Mouse (Mus musculus): ENCODE measurements around the gene 2010111I01Rik. TPM values are rescaled to one million over a fixed set of nuclear protein-coding genes. Genes with fewer than 3 reads are reported as not detected.

2010111I01Rik gene
- polyA plus RNA-seq, 1 experiment from 2014 or later, result 101 TPM

DNA sequence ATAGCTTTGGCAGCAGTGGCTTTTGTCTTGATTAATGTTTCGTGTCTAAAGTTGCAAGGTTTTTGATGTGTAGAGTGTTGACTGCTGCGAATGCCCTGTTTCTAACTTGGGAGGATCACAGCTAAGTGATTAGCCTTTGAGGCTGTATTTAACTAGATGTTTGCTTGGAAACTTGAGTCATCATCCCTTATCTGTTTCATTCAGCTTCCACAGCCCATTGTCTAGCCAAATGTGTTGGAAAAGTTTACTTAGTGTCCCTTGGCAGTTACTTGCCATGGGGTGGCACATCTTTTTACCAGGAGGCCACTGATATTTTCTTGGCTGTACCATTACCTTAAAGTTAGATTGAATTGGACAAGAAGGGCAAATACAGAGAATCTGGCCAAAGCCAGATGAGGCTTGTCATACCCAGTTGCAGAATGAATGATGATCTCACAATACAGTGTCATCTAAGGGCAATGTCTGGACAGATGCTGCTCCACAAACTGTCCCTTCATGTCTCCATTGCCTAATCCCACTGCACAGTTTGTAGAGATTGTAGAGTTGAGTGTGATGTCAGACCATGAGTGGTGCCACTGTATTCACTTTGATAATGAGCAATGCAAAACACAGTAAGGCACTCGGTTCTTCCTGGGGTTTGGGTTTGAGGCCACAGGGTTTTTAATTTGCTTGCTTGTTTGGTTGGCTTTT lies 152.9 kb downstream of the 2010111I01Rik start:
- Histone ChIP-seq H3K27ac (replicated peaks) (no peak overlapping the region), H3K9ac (ENCODE audit: low read length) (no peak overlapping the region), H3K27me3 (ENCODE audit: control insufficient read depth, insufficient read depth, low read length) (no peaks in the 10 kb centered on the region), H3K4me1 (replicated peaks; ENCODE audit: control insufficient read depth, insufficient read depth) (peaks cover 7% of the 10 kb centered on the region), H3K4me2 (replicated peaks; ENCODE audit: low read depth) (no peak overlapping the region), H3K9me3 (ENCODE audit: control insufficient read depth, low read length) (no peaks in the 10 kb centered on the region), H3K36me3 (ENCODE audit: control insufficient read depth, insufficient read depth, low read length) (no peaks in the 10 kb centered on the region), H3K4me3 (ENCODE audit: low read depth, low read length) (no peak overlapping the region)
- TF ChIP-seq CTCF (IDR thresholded peaks at IDR 0.05; ENCODE audit: low read depth) (no peak), EP300 (optimal IDR thresholded peaks at IDR 0.05) (no peak)
- ATAC-seq (ENCODE audit: low FRiP score, low TSS enrichment) (no peak), DNase-seq (ENCODE audit: low spot score) (no peak)
- WGBS, result 66% methylated on average over 3 of the region's 3 CpGs

DNA sequence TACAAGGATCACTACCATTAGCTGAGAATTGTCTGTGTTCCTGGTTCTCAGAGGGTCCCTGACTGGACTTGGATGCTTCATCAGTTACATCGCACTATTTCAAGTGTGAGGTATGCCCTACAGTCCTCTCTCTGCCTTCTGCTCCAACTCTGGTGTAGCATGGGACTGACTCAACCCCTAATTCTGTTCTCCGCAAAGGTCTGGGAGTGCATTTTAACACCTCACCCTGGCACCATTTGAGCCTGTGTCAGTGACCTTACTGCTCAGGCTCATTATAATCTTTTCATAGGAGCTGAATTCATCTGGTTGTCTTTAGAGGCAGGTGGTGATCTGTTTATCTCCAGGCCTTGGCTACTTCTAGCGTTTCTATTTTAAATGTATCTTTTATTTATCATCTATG lies 154.0 kb downstream of the 2010111I01Rik start:
- 80% methylated on average over 3 of the region's 3 CpGs for WGBS
- Histone ChIP-seq H3K36me3 (ENCODE audit: control insufficient read depth, insufficient read depth, low read length) (no peaks in the 10 kb centered on the region), H3K4me1 (replicated peaks; ENCODE audit: control insufficient read depth, insufficient read depth) (peaks cover 7% of the 10 kb centered on the region), H3K9ac (ENCODE audit: low read length) (no peak overlapping the region), H3K27me3 (ENCODE audit: control insufficient read depth, insufficient read depth, low read length) (no peaks in the 10 kb centered on the region), H3K4me3 (ENCODE audit: low read depth, low read length) (no peak overlapping the region), H3K27ac (replicated peaks) (no peak overlapping the region), H3K4me2 (replicated peaks; ENCODE audit: low read depth) (no peak overlapping the region), H3K9me3 (ENCODE audit: control insufficient read depth, low read length) (no peaks in the 10 kb centered on the region)
- DNase-seq (ENCODE audit: low spot score) (no peak), ATAC-seq (ENCODE audit: low FRiP score, low TSS enrichment) (no peak)
- TF ChIP-seq EP300 (optimal IDR thresholded peaks at IDR 0.05), result no peak
- TF ChIP-seq CTCF (IDR thresholded peaks at IDR 0.05; ENCODE audit: low read depth), result no peak

DNA sequence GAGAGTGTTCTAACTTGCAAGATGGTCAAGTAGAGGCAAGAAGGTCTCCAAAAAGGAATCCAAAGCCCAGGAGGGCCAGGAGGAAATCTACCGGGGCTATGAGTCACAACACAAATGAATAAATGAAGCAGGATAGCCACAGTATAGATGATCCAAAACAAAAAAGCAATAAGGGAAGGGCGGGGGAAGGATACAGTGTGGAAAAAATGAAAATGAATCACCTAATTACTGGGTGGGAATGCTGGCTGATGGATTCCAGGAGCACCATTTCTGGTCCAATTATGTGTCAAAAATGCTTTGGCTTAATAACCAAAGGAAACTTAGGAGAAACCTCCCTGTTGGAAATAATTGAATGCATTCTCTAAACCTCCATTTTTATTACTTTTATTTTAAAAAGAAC lies 155.6 kb downstream of the 2010111I01Rik start:
- WGBS, result 39% methylated on average over 2 of the region's 2 CpGs
- H3K36me3 ChIP-seq (ENCODE audit: control insufficient read depth, insufficient read depth, low read length), result no peaks in the 10 kb centered on the region
- TF ChIP-seq CTCF (IDR thresholded peaks at IDR 0.05; ENCODE audit: low read depth), result no peak
- TF ChIP-seq EP300 (optimal IDR thresholded peaks at IDR 0.05), result no peak
- peak overlapping the region; percentile 53; the same call in 1 of the 2 replicates for H3K27ac ChIP-seq (replicated peaks)
- no peaks in the 10 kb centered on the region for H3K9me3 ChIP-seq (ENCODE audit: control insufficient read depth, low read length)
- no peak for DNase-seq (ENCODE audit: low spot score)
- no peaks in the 10 kb centered on the region for H3K27me3 ChIP-seq (ENCODE audit: control insufficient read depth, insufficient read depth, low read length)
- H3K4me2 ChIP-seq (replicated peaks; ENCODE audit: low read depth), result no peak overlapping the region
- H3K4me3 ChIP-seq (ENCODE audit: low read depth, low read length), result no peak overlapping the region
- no peak overlapping the region for H3K9ac ChIP-seq (ENCODE audit: low read length)
- no peaks in the 10 kb centered on the region for H3K4me1 ChIP-seq (replicated peaks; ENCODE audit: control insufficient read depth, insufficient read depth)
- no peak for ATAC-seq (ENCODE audit: low FRiP score, low TSS enrichment)

DNA sequence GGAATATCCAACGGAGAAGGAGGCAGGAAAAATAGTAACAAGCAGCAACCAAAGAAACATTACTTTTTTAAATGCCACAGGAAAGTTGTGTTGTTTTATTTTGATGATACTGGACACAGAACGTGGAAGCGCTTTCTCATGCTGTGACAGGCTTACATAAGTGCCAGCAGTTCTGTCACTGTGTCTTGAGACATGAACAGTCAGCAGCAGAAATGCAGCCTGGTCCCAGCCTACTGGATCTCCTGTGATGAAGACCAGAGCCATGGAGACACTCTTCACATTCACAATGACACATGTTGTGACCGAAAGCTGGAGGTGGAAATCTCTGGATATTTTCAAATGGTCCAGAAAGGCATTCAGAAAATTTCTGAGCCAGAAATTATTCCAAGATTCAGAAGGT lies 157.1 kb downstream of the 2010111I01Rik start:
- Histone ChIP-seq H3K36me3 (ENCODE audit: control insufficient read depth, insufficient read depth, low read length) (no peaks in the 10 kb centered on the region), H3K9me3 (ENCODE audit: control insufficient read depth, low read length) (no peaks in the 10 kb centered on the region), H3K27me3 (ENCODE audit: control insufficient read depth, insufficient read depth, low read length) (no peaks in the 10 kb centered on the region), H3K4me2 (replicated peaks; ENCODE audit: low read depth) (no peak overlapping the region), H3K4me1 (replicated peaks; ENCODE audit: control insufficient read depth, insufficient read depth) (no peaks in the 10 kb centered on the region), H3K9ac (ENCODE audit: low read length) (no peak overlapping the region), H3K27ac (replicated peaks) (no peak overlapping the region), H3K4me3 (ENCODE audit: low read depth, low read length) (no peak overlapping the region)
- WGBS, result 77% methylated on average over 4 of the region's 4 CpGs
- ATAC-seq (ENCODE audit: low FRiP score, low TSS enrichment) (no peak), DNase-seq (ENCODE audit: low spot score) (no peak)
- TF ChIP-seq CTCF (IDR thresholded peaks at IDR 0.05; ENCODE audit: low read depth) (no peak), EP300 (optimal IDR thresholded peaks at IDR 0.05) (no peak)

DNA sequence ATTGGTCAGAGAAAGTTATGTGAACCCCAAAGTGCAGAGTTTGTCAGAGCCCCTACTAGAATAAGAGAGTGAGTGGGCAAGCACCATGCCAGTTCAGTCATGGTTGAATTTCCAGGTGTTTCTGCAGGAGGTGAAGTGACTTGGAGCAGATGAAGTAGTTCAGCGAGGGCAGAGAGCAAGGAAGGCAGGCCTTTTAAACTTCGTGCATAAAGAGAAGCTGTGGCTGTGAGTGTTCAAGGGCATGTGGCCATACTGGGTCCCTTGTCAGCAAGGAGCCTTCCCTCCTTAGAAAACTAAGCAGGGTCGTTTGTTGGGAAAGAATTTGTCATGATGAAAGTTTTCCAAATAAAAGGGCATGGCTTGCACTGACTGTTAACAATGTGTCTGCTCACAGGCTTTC lies 161.5 kb downstream of the 2010111I01Rik start:
- no peaks in the 10 kb centered on the region for H3K27me3 ChIP-seq (ENCODE audit: control insufficient read depth, insufficient read depth, low read length)
- H3K36me3 ChIP-seq (ENCODE audit: control insufficient read depth, insufficient read depth, low read length), result no peaks in the 10 kb centered on the region
- DNase-seq (ENCODE audit: low spot score) (no peak), ATAC-seq (ENCODE audit: low FRiP score, low TSS enrichment) (no peak)
- no peaks in the 10 kb centered on the region for H3K9me3 ChIP-seq (ENCODE audit: control insufficient read depth, low read length)
- H3K4me3 ChIP-seq (ENCODE audit: low read depth, low read length), result no peak overlapping the region
- TF ChIP-seq EP300 (optimal IDR thresholded peaks at IDR 0.05), result no peak
- TF ChIP-seq CTCF (IDR thresholded peaks at IDR 0.05; ENCODE audit: low read depth), result no peak
- no peak overlapping the region for H3K9ac ChIP-seq (ENCODE audit: low read length)
- no peaks in the 10 kb centered on the region for H3K4me1 ChIP-seq (replicated peaks; ENCODE audit: control insufficient read depth, insufficient read depth)
- no peak overlapping the region for H3K27ac ChIP-seq (replicated peaks)
- 59% methylated on average over 3 of the region's 3 CpGs for WGBS
- H3K4me2 ChIP-seq (replicated peaks; ENCODE audit: low read depth), result no peak overlapping the region

DNA sequence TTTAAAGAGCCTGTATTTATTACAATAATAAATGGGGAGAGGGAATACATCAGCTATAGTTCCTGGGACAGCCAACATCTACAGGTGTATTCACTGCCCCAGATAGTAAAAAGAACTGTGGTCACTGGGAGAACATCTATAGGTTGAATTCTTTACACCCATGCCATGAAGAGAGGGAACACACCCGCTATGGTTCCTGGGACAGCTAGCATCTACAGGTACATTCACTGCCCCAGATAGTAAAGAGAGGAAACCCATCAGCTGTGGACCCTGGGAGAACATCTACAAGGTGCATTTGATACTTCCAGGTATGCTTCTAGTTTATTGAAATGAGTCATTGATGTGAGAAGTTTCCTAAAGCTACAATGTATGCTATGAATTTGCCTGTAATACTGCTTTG lies 162.8 kb downstream of the 2010111I01Rik start:
- 93% methylated on average over 1 of the region's 1 CpGs for WGBS
- DNase-seq (ENCODE audit: low spot score), result no peak
- H3K27me3 ChIP-seq (ENCODE audit: control insufficient read depth, insufficient read depth, low read length), result no peaks in the 10 kb centered on the region

More for the DNA sequence above, 162.8 kb downstream of the 2010111I01Rik start:
- TF ChIP-seq EP300 (optimal IDR thresholded peaks at IDR 0.05) (no peak), CTCF (IDR thresholded peaks at IDR 0.05; ENCODE audit: low read depth) (no peak)
- H3K4me1 ChIP-seq (replicated peaks; ENCODE audit: control insufficient read depth, insufficient read depth), result no peaks in the 10 kb centered on the region
- no peak overlapping the region for H3K4me2 ChIP-seq (replicated peaks; ENCODE audit: low read depth)
- H3K36me3 ChIP-seq (ENCODE audit: control insufficient read depth, insufficient read depth, low read length), result no peaks in the 10 kb centered on the region
- H3K4me3 ChIP-seq (ENCODE audit: low read depth, low read length), result no peak overlapping the region
- ATAC-seq (ENCODE audit: low FRiP score, low TSS enrichment), result no peak
- no peaks in the 10 kb centered on the region for H3K9me3 ChIP-seq (ENCODE audit: control insufficient read depth, low read length)
- H3K27ac ChIP-seq (replicated peaks), result no peak overlapping the region
- H3K9ac ChIP-seq (ENCODE audit: low read length), result no peak overlapping the region

All from stomach, postnatal 0 days (tissue).